Mouse (Mus musculus) Patski (cell line): Measurements from ENCODE around the gene Baz1a. TPM values are rescaled to one million over a fixed set of nuclear protein-coding genes. Genes with fewer than 3 reads are reported as not detected.
A peak's percentile ranks its signal among the peaks of the same experiment; 100 is the strongest.

Experiments used
- ATAC-seq: fragments of 100-300 bp; one replicate; pipeline ENCODE4 v1.8.0; 2021
- CTCF ChIA-PET: fragments of 350-600 bp; sonication (Branson Sonifier 250); formaldehyde crosslinking; loops from one replicate; lab custom pipeline; 2022; ENCODE audit warnings: inconsistent platforms; lab: Charles Lee
- POLR2A ChIA-PET: fragments of 350-600 bp; sonication (Branson Sonifier 250); formaldehyde crosslinking; loops from one replicate; lab custom pipeline; 2022; ENCODE audit warnings: antibody characterized with exemption, inconsistent platforms; lab: Charles Lee
- DNase-seq: peaks from one replicate; pipeline ENCODE4 v3.0.0-alpha.2; 2011; ENCODE audit warnings: low read depth, low spot score
- H3K27me3 ChIP-seq: fragments of 371-371 bp; one replicate; pipeline ENCODE4 v1.5.1; 2021
- CTCF ChIP-seq: fragments of 100-300 bp; IDR thresholded peaks from one replicate; pipeline ENCODE4 v1.5.1; 2021
- in situ Hi-C: fragments of 300-500 bp; cut with MboI; formaldehyde crosslinking; loops from 3 replicates; pipeline ENCODE4 v1.11.1; 2018; ENCODE audit warnings: low pct_unique_long_range_greater_than_20kb, mixed read lengths
- polyA plus RNA-seq: library from polyadenylated mRNA; unstranded; gene quantifications from one replicate; pipeline ENCODE4 v1.2.3, GENCODE M21; 2021

The Baz1a gene
- polyA plus RNA-seq, 1 experiment from 2014 or later, result 20.4 TPM

DNA sequence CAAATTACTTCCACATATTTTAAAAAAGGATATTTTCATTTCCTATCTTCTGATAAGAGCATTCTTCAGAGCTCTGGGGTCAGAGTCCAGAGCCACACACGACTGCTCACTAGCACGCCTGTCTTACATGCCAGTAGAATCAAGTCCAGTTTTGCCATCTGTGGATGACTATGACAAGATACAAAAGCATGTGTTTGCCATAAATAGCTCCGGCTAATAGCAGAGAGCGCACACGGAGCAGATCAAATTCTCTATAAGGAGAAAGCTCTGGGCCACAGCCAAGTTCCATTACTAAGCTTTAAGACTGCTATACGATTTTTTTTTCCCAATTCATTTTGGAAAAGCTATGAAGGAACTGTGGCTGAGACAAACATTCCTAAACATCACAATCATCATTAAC, 154.6 kb downstream of the Baz1a start:
- CTCF ChIA-PET, result interaction anchor here (0.6 to 1.4 kb wide), 4 partner anchors 9 to 124 kb away, joined by 3 to 7 read pairs (median 3); no protein-coding TSS in a partner anchor
- in situ Hi-C loops, result no loop called here
- no peak for DNase-seq
- H3K27me3 ChIP-seq, result no peaks in the 10 kb centered on the region
- no peak for TF ChIP-seq CTCF
- no peak for ATAC-seq
- POLR2A ChIA-PET, result no interaction called here

DNA sequence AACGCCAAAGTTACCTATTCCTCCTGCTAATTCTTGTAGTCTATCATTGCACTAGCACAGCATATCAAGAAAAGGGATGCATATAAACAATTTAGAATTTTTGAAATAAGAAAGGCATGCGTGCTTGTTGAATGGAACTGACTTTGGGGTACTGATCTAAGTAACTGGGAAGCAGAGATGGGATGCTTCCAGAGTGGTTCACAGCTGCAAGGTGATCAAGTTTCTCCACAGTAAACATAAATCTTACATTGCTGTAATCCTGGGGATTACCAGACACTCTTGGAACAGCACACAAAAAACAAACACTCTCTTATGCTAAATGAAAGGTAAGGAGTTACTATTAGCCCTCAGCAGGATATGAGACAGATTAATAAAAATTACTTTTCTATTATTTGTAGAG, 163.6 kb downstream of the Baz1a start:
- no peaks in the 10 kb centered on the region for H3K27me3 ChIP-seq
- DNase-seq (no peak), ATAC-seq (peak; percentile 69)
- ChIA-PET CTCF (interaction anchor here (1.2 to 1.9 kb wide), 2 partner anchors 10 to 20 kb away, joined by 3 to 7 read pairs; no protein-coding TSS in a partner anchor), POLR2A (interaction anchor here (0.9 kb wide), 1 partner anchor 15 kb away, joined by 3 read pairs; no protein-coding TSS in a partner anchor)
- in situ Hi-C loops, result no loop called here
- TF ChIP-seq CTCF, result no peak

DNA sequence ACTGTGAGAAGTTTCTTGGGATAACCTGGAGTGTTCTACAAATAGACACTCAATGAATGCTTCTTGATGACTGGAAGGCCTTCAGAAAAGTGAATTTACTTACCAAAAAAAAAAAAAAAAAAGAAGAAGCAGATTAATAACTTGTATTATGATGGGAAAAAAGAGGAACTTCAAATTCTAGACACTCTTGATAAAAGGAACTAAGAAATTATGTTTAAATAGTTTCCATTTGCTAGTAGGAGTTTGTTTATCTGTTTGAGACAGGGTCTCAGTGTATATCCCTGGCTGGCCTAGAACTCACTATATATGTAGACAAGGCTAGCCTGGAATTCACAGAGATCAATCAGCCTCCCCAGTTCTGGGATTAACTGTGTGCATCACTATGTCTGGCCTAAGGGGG, 169.7 kb downstream of the Baz1a start:
- in situ Hi-C loops, result no loop called here
- ATAC-seq, result no peak
- ChIA-PET CTCF (no interaction called here), POLR2A (no interaction called here)
- no peak for DNase-seq
- no peaks in the 10 kb centered on the region for H3K27me3 ChIP-seq
- TF ChIP-seq CTCF, result no peak

Other genes starting within 250 kb of the Baz1a start
- gene Snx6, start 218.6 kb downstream of the Baz1a start, polyA plus RNA-seq, result 114 TPM
- gene Cfl2, start 151.5 kb downstream of the Baz1a start, polyA plus RNA-seq, result 223 TPM
- gene Gm20403, start 27.8 kb downstream of the Baz1a start, polyA plus RNA-seq, result 0.36 TPM
- gene 2700097O09Rik, start 65.8 kb upstream of the Baz1a start, polyA plus RNA-seq, result 14.3 TPM
- 93.6 TPM for gene Srp54a, start 65.9 kb upstream of the Baz1a start, polyA plus RNA-seq
- 12.3 TPM for gene Fam177a, start 110.1 kb upstream of the Baz1a start, polyA plus RNA-seq
- 37.6 TPM for gene Srp54b, start 140.8 kb upstream of the Baz1a start, polyA plus RNA-seq
- not detected for gene 1700047I17Rik2, start 185.2 kb upstream of the Baz1a start, polyA plus RNA-seq
- 45.6 TPM for gene Srp54c, start 215.8 kb upstream of the Baz1a start, polyA plus RNA-seq